Mouse (Mus musculus): Measurements from ENCODE around the gene Ak9. TPM values are rescaled to one million over a fixed set of nuclear protein-coding genes. Genes with fewer than 3 reads are reported as not detected.

Ak9 gene
- polyA plus RNA-seq, 1 experiment: not detected

GRCm38 (mm10) chr10:41271860-41272259 lies 31.9 kb upstream of the Ak9 start:
- Histone ChIP-seq H3K4me2 (ENCODE audit: low read depth) (no peak overlapping the region), H3K27me3 (ENCODE audit: control insufficient read depth, insufficient read depth, insufficient read length) (no peaks in the 10 kb centered on the region), H3K79me2 (ENCODE audit: control insufficient read depth, insufficient read depth) (no peaks in the 10 kb centered on the region), H3ac (ENCODE audit: control insufficient read depth, insufficient read length) (no peak overlapping the region), H3K36me3 (ENCODE audit: control insufficient read depth, insufficient read depth) (no peaks in the 10 kb centered on the region), H3K4me3 (no peak overlapping the region)
- no peak for TF ChIP-seq MYOG (IDR thresholded peaks at IDR 0.05; ENCODE audit: control insufficient read depth in 1 of 3, insufficient read depth in 1 of 3, insufficient read length in 2 of 3, low read depth in 2 of 3)

GRCm38 (mm10) chr10:41274871-41275270 lies 28.9 kb upstream of the Ak9 start:
- H3K79me2 ChIP-seq (ENCODE audit: control insufficient read depth, insufficient read depth): no peaks in the 10 kb centered on the region
- H3K4me2 ChIP-seq (ENCODE audit: low read depth): no peak overlapping the region
- TF ChIP-seq SRF (IDR thresholded peaks at IDR 0.05; ENCODE audit: control insufficient read depth, insufficient read length, low read depth): no peak
- no peaks in the 10 kb centered on the region for H3K36me3 ChIP-seq (ENCODE audit: control insufficient read depth, insufficient read depth)
- no peak overlapping the region for H3ac ChIP-seq (ENCODE audit: control insufficient read depth, insufficient read length)
- H3K27me3 ChIP-seq (ENCODE audit: control insufficient read depth, insufficient read depth, insufficient read length): no peaks in the 10 kb centered on the region
- no peak overlapping the region for H3K4me3 ChIP-seq

GRCm38 (mm10) chr10:41278808-41279207 lies 25.0 kb upstream of the Ak9 start:
- H3K4me2 ChIP-seq (ENCODE audit: low read depth): no peak overlapping the region
- no peaks in the 10 kb centered on the region for H3K79me2 ChIP-seq (ENCODE audit: control insufficient read depth, insufficient read depth)
- no peak overlapping the region for H3ac ChIP-seq (ENCODE audit: control insufficient read depth, insufficient read length)
- TF ChIP-seq USF1 (IDR thresholded peaks at IDR 0.05; ENCODE audit: low read depth) (no peak), POLR2AphosphoS2 (IDR thresholded peaks at IDR 0.05; ENCODE audit: insufficient read length, low read depth) (no peak), SRF (IDR thresholded peaks at IDR 0.05; ENCODE audit: control insufficient read depth, insufficient read length, low read depth) (no peak), POLR2A (IDR thresholded peaks at IDR 0.05; ENCODE audit: insufficient read length, low read depth) (no peak), TCF12 (IDR thresholded peaks at IDR 0.05; ENCODE audit: insufficient read depth, poor library complexity, severe bottlenecking) (no peak), MAX (IDR thresholded peaks at IDR 0.05; ENCODE audit: low read depth) (no peak), MYOD1 (IDR thresholded peaks at IDR 0.05; ENCODE audit: control insufficient read depth in 1 of 3, insufficient read length in 2 of 3, low read depth in 2 of 3) (no peak)
- no peak overlapping the region for H3K4me3 ChIP-seq
- no peaks in the 10 kb centered on the region for H3K36me3 ChIP-seq (ENCODE audit: control insufficient read depth, insufficient read depth)
- H3K27me3 ChIP-seq (ENCODE audit: control insufficient read depth, insufficient read depth, insufficient read length): no peaks in the 10 kb centered on the region

- TF ChIP-seq POLR2A (IDR thresholded peaks at IDR 0.05; ENCODE audit: insufficient read length, low read depth) (no peak), MYOD1 (IDR thresholded peaks at IDR 0.05; ENCODE audit: control insufficient read depth in 1 of 3, insufficient read length in 2 of 3, low read depth in 2 of 3) (peak; percentile 61 to 97 (median 97)), TCF12 (IDR thresholded peaks at IDR 0.05; ENCODE audit: insufficient read depth, poor library complexity, severe bottlenecking) (peak; percentile 92), SRF (IDR thresholded peaks at IDR 0.05; ENCODE audit: control insufficient read depth, insufficient read length, low read depth) (no peak), TCF3 (IDR thresholded peaks at IDR 0.05; ENCODE audit: insufficient read length, low read depth) (peak; percentile 95), MYOG (IDR thresholded peaks at IDR 0.05; ENCODE audit: control insufficient read depth in 1 of 3, insufficient read depth in 1 of 3, insufficient read length in 2 of 3, low read depth in 2 of 3) (peak; percentile 98 to 99 (median 99)), CEBPB (IDR thresholded peaks at IDR 0.05; ENCODE audit: insufficient read depth, poor library complexity, severe bottlenecking) (0 out of 2 replicates have a peak, but pooled peaks have one; percentile 18), MAX (IDR thresholded peaks at IDR 0.05; ENCODE audit: low read depth) (no peak)
Observed at GRCm38 (mm10) chr10:41280177-41280576, 23.6 kb upstream of the Ak9 start.

DNA sequence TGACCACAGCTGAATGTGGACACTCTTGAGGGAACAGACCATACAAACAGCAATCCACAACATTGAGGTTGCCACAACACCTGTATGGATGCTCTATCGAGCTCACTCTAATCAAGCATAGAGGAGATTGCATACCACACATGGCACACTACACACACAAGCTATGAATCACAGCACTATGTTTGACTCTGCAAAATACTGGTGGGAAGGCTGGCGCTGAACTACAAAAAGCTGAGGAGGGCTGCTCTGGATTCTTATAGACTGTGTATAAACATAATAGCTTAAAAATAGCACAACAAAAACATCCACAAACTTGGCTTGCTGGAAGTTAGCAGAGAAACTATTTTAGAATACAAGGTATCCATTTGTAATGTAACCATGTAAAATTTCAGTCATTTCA lies 23.0 kb upstream of the Ak9 start:
- Histone ChIP-seq H3K4me3 (no peak overlapping the region), H3K36me3 (ENCODE audit: control insufficient read depth, insufficient read depth) (no peaks in the 10 kb centered on the region), H3ac (ENCODE audit: control insufficient read depth, insufficient read length) (no peak overlapping the region), H3K79me2 (ENCODE audit: control insufficient read depth, insufficient read depth) (no peaks in the 10 kb centered on the region), H3K27me3 (ENCODE audit: control insufficient read depth, insufficient read depth, insufficient read length) (no peaks in the 10 kb centered on the region), H3K4me2 (ENCODE audit: low read depth) (peak overlapping the region; percentile 18)
- TF ChIP-seq E2F4 (IDR thresholded peaks at IDR 0.05; ENCODE audit: insufficient read depth) (no peak), USF1 (IDR thresholded peaks at IDR 0.05; ENCODE audit: low read depth) (no peak), SRF (IDR thresholded peaks at IDR 0.05; ENCODE audit: control insufficient read depth, insufficient read length, low read depth) (no peak), TCF3 (IDR thresholded peaks at IDR 0.05; ENCODE audit: insufficient read length, low read depth) (no peak), MYOD1 (IDR thresholded peaks at IDR 0.05; ENCODE audit: control insufficient read depth in 1 of 3, insufficient read length in 2 of 3, low read depth in 2 of 3) (no peak), CEBPB (IDR thresholded peaks at IDR 0.05; ENCODE audit: insufficient read depth, poor library complexity, severe bottlenecking) (no peak), POLR2A (IDR thresholded peaks at IDR 0.05; ENCODE audit: insufficient read length, low read depth) (no peak), REST (IDR thresholded peaks at IDR 0.05; ENCODE audit: insufficient read depth, insufficient read length) (no peak)

More at GRCm38 (mm10) chr10:41280177-41280576, 23.6 kb upstream of the Ak9 start:
- H3K36me3 ChIP-seq (ENCODE audit: control insufficient read depth, insufficient read depth): no peaks in the 10 kb centered on the region
- no peaks in the 10 kb centered on the region for H3K27me3 ChIP-seq (ENCODE audit: control insufficient read depth, insufficient read depth, insufficient read length)
- H3K4me3 ChIP-seq: no peak overlapping the region
- H3K4me2 ChIP-seq (ENCODE audit: low read depth): peak overlapping the region; percentile 37
- no peak overlapping the region for H3ac ChIP-seq (ENCODE audit: control insufficient read depth, insufficient read length)
- H3K79me2 ChIP-seq (ENCODE audit: control insufficient read depth, insufficient read depth): no peaks in the 10 kb centered on the region

DNA sequence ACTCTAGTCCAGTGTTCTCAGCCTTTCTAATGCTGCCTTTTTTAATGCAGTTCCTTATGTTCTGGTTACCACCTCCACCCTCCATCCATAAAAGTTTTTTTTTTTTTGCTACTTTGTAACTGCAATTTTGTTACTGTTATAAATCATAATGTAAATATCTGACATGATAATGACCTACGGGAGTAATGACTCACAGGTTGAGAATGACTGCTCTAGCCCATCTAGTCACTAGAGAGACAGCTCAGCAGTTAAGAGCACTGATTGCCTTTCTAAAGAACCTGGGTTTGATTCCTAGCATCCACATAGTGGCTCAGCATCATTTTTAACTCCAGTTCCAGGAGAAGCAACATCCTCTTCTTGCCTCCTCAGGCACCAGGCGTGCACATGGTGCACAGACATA lies 21.7 kb upstream of the Ak9 start:
- H3K36me3 ChIP-seq (ENCODE audit: control insufficient read depth, insufficient read depth): no peaks in the 10 kb centered on the region
- no peaks in the 10 kb centered on the region for H3K79me2 ChIP-seq (ENCODE audit: control insufficient read depth, insufficient read depth)
- no peaks in the 10 kb centered on the region for H3K27me3 ChIP-seq (ENCODE audit: control insufficient read depth, insufficient read depth, insufficient read length)
- no peak overlapping the region for H3ac ChIP-seq (ENCODE audit: control insufficient read depth, insufficient read length)
- no peak for TF ChIP-seq SRF (IDR thresholded peaks at IDR 0.05; ENCODE audit: control insufficient read depth, insufficient read length, low read depth)
- H3K4me3 ChIP-seq: no peak overlapping the region
- H3K4me2 ChIP-seq (ENCODE audit: low read depth): no peak overlapping the region
